Mouse (Mus musculus) forebrain, postnatal 0 days (tissue): ENCODE results near the gene Ankrd53. TPM values are rescaled to one million over a fixed set of nuclear protein-coding genes. Genes with fewer than 3 reads are reported as not detected.
A peak's percentile ranks its signal among the peaks of the same experiment; 100 is the strongest.

ENCODE experiments used
- ATAC-seq: fragments of 200-750 bp; cut with Nextera tagmentation; 2 replicates; pipeline ENCODE4 v1.8.0; 2017; ENCODE audit warnings: mild to moderate bottlenecking, moderate library complexity
- DNase-seq: peaks from one replicate; pipeline ENCODE4 v3.0.0-alpha.2; 2015
- H3K27ac ChIP-seq: fragments of 300-500 bp; sonication (generic); 2 replicates; pipeline ENCODE4 v1.5.1; 2014; ENCODE audit warnings: low read depth, mild to moderate bottlenecking, antibody characterized with exemption, low read length, moderate library complexity, mixed read lengths
- H3K27me3 ChIP-seq: fragments of 300-500 bp; sonication (generic); 2 replicates; pipeline ENCODE4 v1.6.1; 2014; ENCODE audit warnings: mild to moderate bottlenecking, low read length, mixed read lengths; ENCODE audit not compliant: insufficient read depth
- H3K36me3 ChIP-seq: fragments of 300-500 bp; sonication (generic); 2 replicates; pipeline ENCODE4 v1.6.1; 2014; ENCODE audit warnings: mild to moderate bottlenecking, moderate library complexity; ENCODE audit not compliant: insufficient read depth
- H3K4me1 ChIP-seq: fragments of 300-500 bp; sonication (generic); 2 replicates; pipeline ENCODE4 v1.6.1; 2014; ENCODE audit warnings: antibody characterized with exemption; ENCODE audit not compliant: insufficient read depth
- H3K4me2 ChIP-seq: fragments of 300-500 bp; sonication (generic); 2 replicates; pipeline ENCODE4 v1.6.1; 2014; ENCODE audit warnings: low read depth, mild to moderate bottlenecking, moderate library complexity
- H3K4me3 ChIP-seq: fragments of 300-500 bp; sonication (generic); 2 replicates; pipeline ENCODE4 v1.5.1; 2014; ENCODE audit warnings: low read depth, low read length, mixed read lengths
- H3K9ac ChIP-seq: fragments of 300-500 bp; sonication (generic); 2 replicates; pipeline ENCODE4 v1.6.1; 2014; ENCODE audit warnings: mild to moderate bottlenecking
- H3K9me3 ChIP-seq: fragments of 300-500 bp; sonication (generic); 2 replicates; pipeline ENCODE4 v1.6.1; 2016; ENCODE audit warnings: low read length
- CTCF ChIP-seq: sonication (generic); IDR thresholded peaks from 2 replicates; pipeline ENCODE4 v1.5.1; 2016; ENCODE audit warnings: antibody characterized with exemption, control low read depth, low read depth
- WGBS: fragments of 180-500 bp; shearing (Covaris S2); extraction: QIAGEN DNeasy Blood & Tissue Kit; methylation state at CpG from one replicate; pipeline ENCODE4 v1.1.7; 2014; 5-methylcytosine and 5-hydroxymethylcytosine counted together
- polyA plus RNA-seq: library from polyadenylated mRNA; unstranded; fragments of >200 nt; fragmentation: Nextera tagmentation; extraction: Ambion mirVana; gene quantifications from 2 replicates; pipeline ENCODE4 v1.2.1, GENCODE M21; 2015
- total RNA-seq: library from RNA; depleted of rRNA; stranded (reverse); fragments of >200 nt; gene quantifications from 2 replicates; pipeline ENCODE4 v1.2.3, GENCODE M21; 2014; rRNA removed

Ankrd53 gene
- total RNA-seq (not detected in 2 replicates), polyA plus RNA-seq (not detected in 2 replicates)

- DNase-seq (no peak), ATAC-seq (0 out of 2 replicates have a peak, but pooled peaks have one; percentile 6)
- peak within 1 kb of the TSS; percentile 43 for H3K4me2 ChIP-seq
- 0 out of 2 replicates have a peak within 1 kb of the TSS, but pooled peaks have one; percentile 16 for H3K4me3 ChIP-seq
- H3K27ac ChIP-seq: no peak within 1 kb of the TSS
- WGBS: 34% methylated on average over 6 of the region's 6 CpGs
- peak within 1 kb of the TSS; percentile 25; the same call in 1 of the 2 replicates for H3K9ac ChIP-seq
- H3K36me3 ChIP-seq: no peaks in the 10 kb centered on the region
- H3K27me3 ChIP-seq: peaks cover 49% of the 10 kb centered on the region
- no peaks in the 10 kb centered on the region for H3K9me3 ChIP-seq
- H3K4me1 ChIP-seq: 0 out of 2 replicates have a peak, but pooled peaks cover 2% of the 10 kb centered on the region
- no peak for TF ChIP-seq CTCF
Observed at GRCm38 (mm10) chr6:83762344-83762743, at the start of gene Ankrd53. TSS of gene Ankrd53 (plus strand) at chr6:83762644.

GRCm38 (mm10) chr6:83713271-83714136 is 48.9 kb upstream of the Ankrd53 start:
- 4% methylated on average over 12 of the region's 12 CpGs for WGBS
- no peak for TF ChIP-seq CTCF

GRCm38 (mm10) chr6:83714221-83715123 is 48.0 kb upstream of the Ankrd53 start:
- DNase-seq: peak; percentile 52
- no peak overlapping the region for H3K9ac ChIP-seq
- H3K4me1 ChIP-seq: peaks cover 9% of the 10 kb centered on the region
- no peak overlapping the region for H3K27ac ChIP-seq
- no peaks in the 10 kb centered on the region for H3K36me3 ChIP-seq
- peaks cover 95% of the 10 kb centered on the region for H3K27me3 ChIP-seq
- WGBS: 2% methylated on average over 34 of the region's 34 CpGs
- no peak for ATAC-seq
- H3K9me3 ChIP-seq: no peaks in the 10 kb centered on the region
- no peak overlapping the region for H3K4me3 ChIP-seq
- H3K4me2 ChIP-seq: no peak overlapping the region
- no peak for TF ChIP-seq CTCF

More at GRCm38 (mm10) chr6:83713271-83714136, 48.9 kb upstream of the Ankrd53 start:
- Histone ChIP-seq H3K9ac (no peak overlapping the region), H3K27ac (no peak overlapping the region), H3K4me1 (peaks cover 9% of the 10 kb centered on the region), H3K4me2 (no peak overlapping the region), H3K4me3 (no peak overlapping the region), H3K27me3 (peaks cover 95% of the 10 kb centered on the region), H3K9me3 (no peaks in the 10 kb centered on the region), H3K36me3 (no peaks in the 10 kb centered on the region)
- ATAC-seq: no peak
- no peak for DNase-seq

- Histone ChIP-seq H3K4me1 (peaks cover 9% of the 10 kb centered on the region), H3K9me3 (no peaks in the 10 kb centered on the region), H3K9ac (no peak overlapping the region), H3K4me2 (no peak overlapping the region), H3K27ac (no peak overlapping the region), H3K4me3 (no peak overlapping the region), H3K36me3 (no peaks in the 10 kb centered on the region), H3K27me3 (peaks cover 95% of the 10 kb centered on the region)
- no peak for TF ChIP-seq CTCF
- 3% methylated on average over 30 of the region's 30 CpGs for WGBS
- ATAC-seq (no peak), DNase-seq (peak; percentile 56)
Observed at GRCm38 (mm10) chr6:83715461-83716196, 46.8 kb upstream of the Ankrd53 start.

GRCm38 (mm10) chr6:83717026-83717425 is 45.4 kb upstream of the Ankrd53 start:
- Histone ChIP-seq H3K4me1 (no peaks in the 10 kb centered on the region), H3K36me3 (no peaks in the 10 kb centered on the region), H3K27me3 (peaks cover 95% of the 10 kb centered on the region), H3K4me2 (no peak overlapping the region), H3K9me3 (no peaks in the 10 kb centered on the region), H3K9ac (no peak overlapping the region), H3K27ac (no peak overlapping the region), H3K4me3 (no peak overlapping the region)
- 3% methylated on average over 8 of the region's 8 CpGs for WGBS
- DNase-seq: no peak
- no peak for ATAC-seq
- no peak for TF ChIP-seq CTCF

- whole genome bisulfite sequencing: 22% methylated on average over 6 of the region's 6 CpGs
- no peaks in the 10 kb centered on the region for H3K4me1 ChIP-seq
- no peak overlapping the region for H3K4me3 ChIP-seq
- no peak overlapping the region for H3K4me2 ChIP-seq
- peaks cover 60% of the 10 kb centered on the region for H3K27me3 ChIP-seq
- ATAC-seq: no peak
- no peak overlapping the region for H3K27ac ChIP-seq
- TF ChIP-seq CTCF: no peak
- H3K9ac ChIP-seq: no peak overlapping the region
- no peaks in the 10 kb centered on the region for H3K36me3 ChIP-seq
- H3K9me3 ChIP-seq: no peaks in the 10 kb centered on the region
- DNase-seq: no peak
Observed at GRCm38 (mm10) chr6:83722526-83722925, 39.9 kb upstream of the Ankrd53 start.
